Mouse (Mus musculus) limb, embryonic 14.5 days (tissue): ENCODE measurements at regions not wholly inside any gene's neighbourhood (a gene's known extent, or its start where the extent isn't known, plus 50 kb on each side); places are given as distances from the start of the nearest gene placed in this dataset.

Source experiments
- ATAC-seq: fragments of 200-750 bp; cut with Nextera tagmentation; 2 replicates; pipeline ENCODE4 v1.8.0; 2017; ENCODE audit warnings: low read depth, moderate number of reproducible peaks, moderate TSS enrichment; ENCODE audit not compliant: low FRiP score
- DNase-seq: peaks from one replicate; pipeline ENCODE4 v3.0.0-alpha.2; 2015; ENCODE audit warnings: low spot score
- H3K27ac ChIP-seq: fragments of 300-500 bp; sonication (generic); replicated peaks from 2 replicates; pipeline ENCODE4 v1.5.1; 2014; ENCODE audit warnings: low read depth, mild to moderate bottlenecking, low read length, moderate library complexity, mixed read lengths
- H3K27me3 ChIP-seq: fragments of 300-500 bp; sonication (generic); 2 replicates; pipeline ENCODE4 v1.6.1; 2014; ENCODE audit warnings: low read length, mixed read lengths; ENCODE audit not compliant: control insufficient read depth, insufficient read depth
- H3K36me3 ChIP-seq: fragments of 300-500 bp; sonication (generic); 2 replicates; pipeline ENCODE4 v1.6.1; 2014; ENCODE audit warnings: mild to moderate bottlenecking, low read length, moderate library complexity, mixed read lengths; ENCODE audit not compliant: control insufficient read depth, insufficient read depth
- H3K4me1 ChIP-seq: fragments of 300-500 bp; sonication (generic); 2 replicates; pipeline ENCODE4 v1.6.1; 2014; ENCODE audit warnings: antibody characterized with exemption, low read length, mixed read lengths; ENCODE audit not compliant: control insufficient read depth, insufficient read depth
- H3K4me2 ChIP-seq: fragments of 300-500 bp; sonication (generic); replicated peaks from 2 replicates; pipeline ENCODE4 v1.6.1; 2014; ENCODE audit warnings: low read depth, mild to moderate bottlenecking, low read length, moderate library complexity; ENCODE audit not compliant: severe bottlenecking
- H3K4me3 ChIP-seq: fragments of 300-500 bp; sonication (generic); replicated peaks from 2 replicates; pipeline ENCODE4 v1.5.1; 2014; ENCODE audit warnings: low read length
- H3K9ac ChIP-seq: fragments of 300-500 bp; sonication (generic); 2 replicates; pipeline ENCODE4 v1.6.1; 2014; ENCODE audit warnings: mild to moderate bottlenecking, low read depth, low read length, moderate library complexity; ENCODE audit not compliant: severe bottlenecking
- H3K9me3 ChIP-seq: fragments of 300-500 bp; sonication (generic); 2 replicates; pipeline ENCODE4 v1.6.1; 2016; ENCODE audit warnings: low read length; ENCODE audit not compliant: control insufficient read depth
- POLR2A ChIP-seq: fragments of 200-500 bp; IDR thresholded peaks from 2 replicates; pipeline ENCODE4 v1.8.0; 2012; ENCODE audit warnings: inconsistent platforms, mild to moderate bottlenecking, moderate library complexity, borderline replicate concordance; ENCODE audit not compliant: insufficient read depth, insufficient read length; ENCODE audit errors: extremely low read depth
- WGBS: fragments of 180-500 bp; shearing (Covaris S2); extraction: QIAGEN DNeasy Blood & Tissue Kit; methylation state at CpG from one replicate; pipeline ENCODE4 v1.1.7; 2014; 5-methylcytosine and 5-hydroxymethylcytosine counted together

GRCm38 (mm10) chr4:55215425-55216174 is 134.2 kb upstream of the Rad23b start:
- H3K27ac ChIP-seq, result no peak overlapping the region
- ATAC-seq (peak; percentile 53; the same call in 1 of the 2 replicates), DNase-seq (no peak)
- H3K9me3 ChIP-seq, result no peaks in the 10 kb centered on the region
- no peaks in the 10 kb centered on the region for H3K36me3 ChIP-seq
- no peak overlapping the region for H3K4me3 ChIP-seq
- H3K4me1 ChIP-seq, result no peaks in the 10 kb centered on the region; the same call in 1 of the 2 replicates
- TF ChIP-seq POLR2A, result no peak
- no peaks in the 10 kb centered on the region for H3K27me3 ChIP-seq
- 49% methylated on average over 9 of the region's 9 CpGs for WGBS
- no peak overlapping the region for H3K4me2 ChIP-seq
- H3K9ac ChIP-seq, result no peak overlapping the region

GRCm38 (mm10) chr4:55216175-55216545 is 133.7 kb upstream of the Rad23b start:
- Histone ChIP-seq H3K9ac (no peak overlapping the region), H3K9me3 (no peaks in the 10 kb centered on the region), H3K27me3 (no peaks in the 10 kb centered on the region), H3K36me3 (no peaks in the 10 kb centered on the region), H3K4me3 (no peak overlapping the region), H3K4me1 (no peaks in the 10 kb centered on the region; the same call in 1 of the 2 replicates), H3K4me2 (no peak overlapping the region), H3K27ac (no peak overlapping the region)
- DNase-seq (no peak), ATAC-seq (no peak)
- no peak for TF ChIP-seq POLR2A
- 65% methylated on average over 6 of the region's 6 CpGs for WGBS

GRCm38 (mm10) chr4:55225766-55226165 is 124.1 kb upstream of the Rad23b start:
- H3K27me3 ChIP-seq, result no peaks in the 10 kb centered on the region
- H3K4me2 ChIP-seq, result no peak overlapping the region
- H3K36me3 ChIP-seq, result no peaks in the 10 kb centered on the region
- no peak overlapping the region for H3K9ac ChIP-seq
- no peak overlapping the region for H3K4me3 ChIP-seq
- no peak for ATAC-seq
- H3K4me1 ChIP-seq, result no peaks in the 10 kb centered on the region
- H3K9me3 ChIP-seq, result no peaks in the 10 kb centered on the region
- TF ChIP-seq POLR2A, result no peak
- 82% methylated on average over 5 of the region's 5 CpGs for WGBS
- DNase-seq, result no peak
- no peak overlapping the region for H3K27ac ChIP-seq

GRCm38 (mm10) chr4:55227394-55227793 is 122.4 kb upstream of the Rad23b start:
- Histone ChIP-seq H3K36me3 (no peaks in the 10 kb centered on the region), H3K4me2 (no peak overlapping the region), H3K9me3 (no peaks in the 10 kb centered on the region), H3K4me1 (no peaks in the 10 kb centered on the region), H3K9ac (no peak overlapping the region), H3K27me3 (no peaks in the 10 kb centered on the region), H3K27ac (no peak overlapping the region), H3K4me3 (no peak overlapping the region)
- ATAC-seq (no peak), DNase-seq (no peak)
- no peak for TF ChIP-seq POLR2A
- WGBS, result 39% methylated on average over 3 of the region's 3 CpGs

- H3K9ac ChIP-seq, result no peak overlapping the region
- no peak overlapping the region for H3K4me3 ChIP-seq
- WGBS, result 21% methylated on average over 4 of the region's 4 CpGs
- no peaks in the 10 kb centered on the region for H3K9me3 ChIP-seq
- no peak for DNase-seq
- no peaks in the 10 kb centered on the region for H3K36me3 ChIP-seq
- H3K4me2 ChIP-seq, result no peak overlapping the region
- H3K27ac ChIP-seq, result no peak overlapping the region
- no peak for ATAC-seq
- H3K27me3 ChIP-seq, result no peaks in the 10 kb centered on the region
- no peaks in the 10 kb centered on the region for H3K4me1 ChIP-seq
- TF ChIP-seq POLR2A, result no peak
Observed at GRCm38 (mm10) chr4:55231522-55231921, 118.3 kb upstream of the Rad23b start.
